Mouse (Mus musculus) forebrain, embryonic 11.5 days (tissue): ENCODE data around the gene Txlna. TPM values are rescaled to one million over a fixed set of nuclear protein-coding genes. Genes with fewer than 3 reads are reported as not detected.

Experiments used
- ATAC-seq: fragments of 200-750 bp; cut with Nextera tagmentation; replicated peaks from 2 replicates; pipeline ENCODE4 v1.8.0; 2017; ENCODE audit warnings: moderate TSS enrichment; ENCODE audit not compliant: low FRiP score
- DNase-seq: peaks from one replicate; pipeline ENCODE4 v3.0.0-alpha.2; 2017; ENCODE audit warnings: low spot score
- H3K27ac ChIP-seq: fragments of 300-500 bp; sonication (generic); 2 replicates; pipeline ENCODE4 v1.5.1; 2014; ENCODE audit warnings: low read depth, low read length
- H3K27me3 ChIP-seq: fragments of 300-500 bp; sonication (generic); 2 replicates; pipeline ENCODE4 v1.6.1; 2014; ENCODE audit warnings: mild to moderate bottlenecking, low read length, mixed read lengths; ENCODE audit not compliant: control insufficient read depth, insufficient read depth
- H3K36me3 ChIP-seq: fragments of 300-500 bp; sonication (generic); 2 replicates; pipeline ENCODE4 v1.6.1; 2014; ENCODE audit warnings: mild to moderate bottlenecking, low read length, moderate library complexity, mixed read lengths; ENCODE audit not compliant: control insufficient read depth, insufficient read depth
- H3K4me1 ChIP-seq: fragments of 300-500 bp; sonication (generic); replicated peaks from 2 replicates; pipeline ENCODE4 v1.6.1; 2014; ENCODE audit warnings: low read length, mixed read lengths; ENCODE audit not compliant: control insufficient read depth, insufficient read depth
- H3K4me2 ChIP-seq: fragments of 300-500 bp; sonication (generic); 2 replicates; pipeline ENCODE4 v1.6.1; 2014; ENCODE audit warnings: low read depth, mild to moderate bottlenecking, low read length, moderate library complexity, mixed read lengths; ENCODE audit not compliant: severe bottlenecking
- H3K4me3 ChIP-seq: fragments of 300-500 bp; sonication (generic); 2 replicates; pipeline ENCODE4 v1.5.1; 2014; ENCODE audit warnings: low read depth, low read length
- H3K9ac ChIP-seq: fragments of 300-500 bp; sonication (generic); 2 replicates; pipeline ENCODE4 v1.6.1; 2014; ENCODE audit warnings: low read length
- H3K9me3 ChIP-seq: fragments of 300-500 bp; sonication (generic); 2 replicates; pipeline ENCODE4 v1.6.1; 2016; ENCODE audit warnings: low read length, mixed read lengths; ENCODE audit not compliant: control insufficient read depth
- WGBS: fragments of 180-500 bp; shearing (Covaris S2); extraction: QIAGEN DNeasy Blood & Tissue Kit; methylation state at CpG from one replicate; pipeline ENCODE4 v1.1.7; 2014; 5-methylcytosine and 5-hydroxymethylcytosine counted together
- polyA plus RNA-seq: library from polyadenylated mRNA; unstranded; fragments of >200 nt; fragmentation: Nextera tagmentation; extraction: Ambion mirVana; gene quantifications from 2 replicates; pipeline ENCODE4 v1.2.1, GENCODE M21; 2014

Gene Txlna
- polyA plus RNA-seq, 1 experiment from 2014 or later: 115 TPM

GRCm38 (mm10) chr4:129588865-129589264 is 52.0 kb downstream of the Txlna start:
- no peak overlapping the region for H3K4me2 ChIP-seq
- peaks cover 11% of the 10 kb centered on the region; the same call in 1 of the 2 replicates for H3K36me3 ChIP-seq
- H3K27me3 ChIP-seq: no peaks in the 10 kb centered on the region
- 82% methylated on average over 4 of the region's 4 CpGs for WGBS
- H3K4me3 ChIP-seq: no peak overlapping the region
- no peaks in the 10 kb centered on the region for H3K9me3 ChIP-seq
- ATAC-seq: no peak
- no peak overlapping the region for H3K9ac ChIP-seq
- no peak overlapping the region for H3K27ac ChIP-seq
- no peaks in the 10 kb centered on the region; the same call in 1 of the 2 replicates for H3K4me1 ChIP-seq
- DNase-seq: no peak

- 38% methylated on average over 1 of the region's 1 CpGs for WGBS
- Histone ChIP-seq H3K4me2 (no peak overlapping the region), H3K4me1 (no peaks in the 10 kb centered on the region; the same call in 1 of the 2 replicates), H3K4me3 (no peak overlapping the region), H3K27ac (no peak overlapping the region), H3K36me3 (no peaks in the 10 kb centered on the region; the same call in 1 of the 2 replicates), H3K27me3 (no peaks in the 10 kb centered on the region), H3K9me3 (no peaks in the 10 kb centered on the region), H3K9ac (no peak overlapping the region)
- DNase-seq: no peak
- ATAC-seq: no peak
Measured at GRCm38 (mm10) chr4:129586943-129587342, 53.9 kb downstream of the Txlna start.

DNA sequence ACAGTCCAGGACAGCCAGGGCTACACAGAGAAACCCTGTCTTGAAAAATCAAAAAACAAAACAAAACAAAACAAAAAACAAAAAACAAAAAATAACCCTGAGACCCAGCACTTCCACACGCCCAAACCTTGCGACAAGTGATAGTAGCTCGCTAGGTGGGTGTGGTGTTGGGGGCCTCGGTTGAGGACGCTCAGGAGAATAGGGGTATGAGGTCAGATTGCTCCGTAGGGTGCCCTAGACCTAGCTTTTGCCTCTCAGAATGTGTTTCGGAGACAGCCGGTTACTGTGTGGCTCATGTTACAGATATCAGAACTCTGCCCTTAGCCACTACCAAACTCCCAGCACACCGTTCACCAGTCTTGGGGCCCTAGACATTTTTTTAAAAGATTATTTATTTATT is 55.1 kb downstream of the Txlna start:
- Histone ChIP-seq H3K9me3 (no peaks in the 10 kb centered on the region), H3K4me1 (no peaks in the 10 kb centered on the region; the same call in 1 of the 2 replicates), H3K4me2 (no peak overlapping the region), H3K4me3 (0 out of 2 replicates have a peak overlapping the region, but pooled peaks have one; percentile 41), H3K36me3 (no peaks in the 10 kb centered on the region), H3K9ac (no peak overlapping the region), H3K27me3 (no peaks in the 10 kb centered on the region), H3K27ac (no peak overlapping the region)
- no peak for ATAC-seq
- 79% methylated on average over 9 of the region's 9 CpGs for WGBS
- DNase-seq: no peak

GRCm38 (mm10) chr4:129584884-129585608 is 55.8 kb downstream of the Txlna start:
- peak overlapping the region; percentile 61 for H3K9ac ChIP-seq
- no peak overlapping the region for H3K27ac ChIP-seq
- ATAC-seq: peak; percentile 60
- H3K36me3 ChIP-seq: no peaks in the 10 kb centered on the region
- H3K4me2 ChIP-seq: peak overlapping the region; percentile 69
- peak overlapping the region; percentile 41 for H3K4me3 ChIP-seq
- DNase-seq: peak; percentile 93
- no peaks in the 10 kb centered on the region; the same call in 1 of the 2 replicates for H3K4me1 ChIP-seq
- H3K27me3 ChIP-seq: no peaks in the 10 kb centered on the region
- 3% methylated on average over 36 of the region's 36 CpGs for WGBS
- H3K9me3 ChIP-seq: no peaks in the 10 kb centered on the region

DNA sequence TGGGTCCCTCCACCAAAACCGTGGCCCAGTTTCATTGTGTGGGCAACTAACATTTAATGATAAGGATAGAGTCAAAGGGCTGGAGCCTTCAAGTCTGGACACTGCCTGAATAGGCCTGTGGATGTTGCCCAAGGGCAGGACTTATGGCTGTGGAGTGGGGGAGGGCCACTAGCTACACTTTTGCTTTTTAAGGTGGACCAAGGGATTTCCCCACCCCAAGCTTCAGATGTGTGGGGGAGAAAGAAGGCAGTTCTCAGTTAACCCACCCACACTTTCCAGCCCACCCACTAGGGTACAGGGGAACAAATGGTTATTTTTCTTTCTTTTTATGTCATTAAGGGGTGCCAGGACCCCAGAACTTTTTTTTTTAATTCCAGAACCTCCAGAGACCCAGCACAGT is 56.5 kb downstream of the Txlna start:
- Histone ChIP-seq H3K9me3 (no peaks in the 10 kb centered on the region), H3K4me3 (peak overlapping the region; percentile 41; the same call in 1 of the 2 replicates), H3K36me3 (no peaks in the 10 kb centered on the region), H3K9ac (peak overlapping the region; percentile 61; the same call in 1 of the 2 replicates), H3K27me3 (no peaks in the 10 kb centered on the region), H3K4me1 (no peaks in the 10 kb centered on the region; the same call in 1 of the 2 replicates), H3K4me2 (peak overlapping the region; percentile 69; the same call in 1 of the 2 replicates), H3K27ac (no peak overlapping the region)
- WGBS: 70% methylated on average over 1 of the region's 1 CpGs
- DNase-seq (no peak), ATAC-seq (no peak)

DNA sequence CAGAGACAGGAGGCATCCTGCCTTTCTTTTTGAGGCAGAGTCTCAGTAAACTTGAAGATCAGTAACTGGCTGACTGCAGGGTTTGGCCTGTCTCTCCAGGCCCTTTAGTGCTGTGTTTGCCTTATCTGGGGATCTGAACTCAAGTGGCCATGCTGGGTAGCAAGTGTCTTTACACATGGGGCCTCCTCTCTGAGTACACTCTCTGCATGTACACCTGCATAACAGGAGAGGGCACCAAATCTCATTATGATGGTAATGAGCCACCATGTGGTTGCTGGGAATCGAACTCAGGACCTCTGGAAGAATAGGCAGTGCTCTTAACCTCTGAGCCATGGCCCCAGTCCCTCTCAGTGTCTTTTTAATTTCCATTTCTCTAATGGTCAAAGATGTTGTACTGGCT is 58.6 kb downstream of the Txlna start:
- no peaks in the 10 kb centered on the region for H3K36me3 ChIP-seq
- DNase-seq: no peak
- H3K27ac ChIP-seq: no peak overlapping the region
- 88% methylated on average over 1 of the region's 1 CpGs for WGBS
- H3K4me2 ChIP-seq: no peak overlapping the region
- H3K9me3 ChIP-seq: no peaks in the 10 kb centered on the region
- H3K4me3 ChIP-seq: no peak overlapping the region
- no peak for ATAC-seq
- H3K9ac ChIP-seq: no peak overlapping the region
- no peaks in the 10 kb centered on the region for H3K27me3 ChIP-seq
- no peaks in the 10 kb centered on the region; the same call in 1 of the 2 replicates for H3K4me1 ChIP-seq

DNA sequence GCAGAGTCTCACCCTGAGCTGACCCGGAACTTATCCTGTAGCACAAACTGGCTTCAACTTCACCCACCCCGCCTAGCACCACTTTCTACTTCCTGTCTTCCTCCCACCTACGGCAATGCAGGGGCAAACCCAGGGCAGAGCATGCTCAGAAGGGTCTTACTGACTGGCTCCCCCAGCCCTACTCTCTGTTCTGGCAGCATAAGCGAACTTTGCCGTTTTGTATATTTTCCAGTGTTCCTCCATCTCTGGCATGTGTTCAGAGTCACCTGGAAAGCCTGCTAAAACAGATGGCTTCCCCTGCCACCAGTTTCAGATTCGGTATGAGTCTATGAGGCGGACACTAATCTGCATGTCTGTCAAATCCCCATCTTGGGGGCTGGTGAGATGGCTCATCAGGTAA is 60.5 kb downstream of the Txlna start:
- DNase-seq: no peak
- WGBS: 75% methylated on average over 7 of the region's 7 CpGs
- H3K36me3 ChIP-seq: no peaks in the 10 kb centered on the region

DNA sequence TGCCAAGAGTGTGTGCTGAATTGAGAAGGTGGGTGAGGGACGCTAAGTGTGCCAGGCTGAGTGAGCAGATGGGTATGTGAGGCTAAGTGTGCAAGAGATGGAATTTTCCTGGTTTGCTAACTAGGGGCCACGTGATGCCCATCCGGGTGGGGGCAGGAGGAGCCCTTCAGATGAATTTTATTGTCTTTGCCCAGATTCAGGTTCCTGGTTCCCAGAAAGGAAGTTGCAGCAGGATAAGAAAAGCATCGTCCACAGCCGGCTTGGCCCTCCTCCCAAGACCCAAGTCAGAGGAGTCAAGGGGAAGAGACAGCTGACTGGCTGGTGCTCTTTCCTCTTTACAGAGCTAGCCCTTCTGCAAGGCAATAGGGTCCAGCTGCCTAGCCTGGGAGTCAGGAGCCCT is 62.4 kb downstream of the Txlna start, which contains the start of gene Fam167b:
Gene Fam167b, minus strand, starts transcription at position 84 of the 400 bp plus-strand sequence.
- Histone ChIP-seq H3K9ac (no peak within 1 kb of the TSS), H3K27ac (no peak within 1 kb of the TSS), H3K4me1 (no peaks in the 10 kb centered on the region), H3K9me3 (no peaks in the 10 kb centered on the region), H3K4me3 (no peak within 1 kb of the TSS), H3K4me2 (no peak within 1 kb of the TSS; the same call in 1 of the 2 replicates), H3K36me3 (no peaks in the 10 kb centered on the region), H3K27me3 (no peaks in the 10 kb centered on the region)
- DNase-seq (no peak), ATAC-seq (no peak)
- WGBS: 86% methylated on average over 5 of the region's 5 CpGs

More for the DNA sequence above, 60.5 kb downstream of the Txlna start:
- Histone ChIP-seq H3K9ac (no peak overlapping the region), H3K4me1 (no peaks in the 10 kb centered on the region; the same call in 1 of the 2 replicates), H3K9me3 (no peaks in the 10 kb centered on the region), H3K27me3 (no peaks in the 10 kb centered on the region), H3K4me2 (no peak overlapping the region), H3K27ac (no peak overlapping the region), H3K4me3 (no peak overlapping the region)
- ATAC-seq: no peak
